Mouse (Mus musculus): ENCODE measurements around the gene Rgs4.

GRCm38 (mm10) chr1:169699184-169699583 is 48.3 kb downstream of the Rgs4 start:
- no peak for TF ChIP-seq POLR2A (IDR thresholded peaks at IDR 0.05; ENCODE audit: borderline replicate concordance, extremely low read depth, insufficient read depth, insufficient read length, poor library complexity, severe bottlenecking)
- TF ChIP-seq CTCF (IDR thresholded peaks at IDR 0.05; ENCODE audit: borderline replicate concordance, extremely low read depth, insufficient read depth, insufficient read length): no peak

Data from brain, embryonic 14.5 days (tissue).